Mouse (Mus musculus) heart, postnatal 14 days (tissue): ENCODE data around the gene Gnl3. TPM values are rescaled to one million over a fixed set of nuclear protein-coding genes. Genes with fewer than 3 reads are reported as not detected.

Source experiments
- total RNA-seq, 2 experiments: library from RNA; stranded (reverse); gene quantifications; 2 replicates each; pipeline ENCODE4 v1.2.3; 2021

Gnl3 gene
- total RNA-seq, 2 experiments from 2014 or later: 25.1 to 25.4 TPM

Other genes starting within 250 kb of the Gnl3 start
- gene Tmem110, start 193.6 kb downstream of the Gnl3 start, total RNA-seq: 1 to 10 TPM; 7.6 to 7.7 TPM
- 10 to 100 TPM; 10.7 to 13.5 TPM for gene Mustn1, start 140.0 kb downstream of the Gnl3 start, total RNA-seq
- 1 to 10 TPM; 2.7 to 6.5 TPM for gene Itih4, start 132.7 kb downstream of the Gnl3 start, total RNA-seq
- gene Itih3, start 95.4 kb downstream of the Gnl3 start, total RNA-seq: under 1 TPM; 0.39 to 0.81 TPM
- gene Itih1, start 75.9 kb downstream of the Gnl3 start, total RNA-seq: not detected
- 1 to 10 TPM; 5.0 to 5.3 TPM for gene Nek4, start 67.8 kb downstream of the Gnl3 start, total RNA-seq
- 10 to 100 TPM; 23.6 to 25.7 TPM for gene Glt8d1, start 17.8 kb downstream of the Gnl3 start, total RNA-seq
- gene Spcs1, start 17.5 kb downstream of the Gnl3 start, total RNA-seq: 100 to 1,000 TPM; 146 to 149 TPM
- 10 to 100 TPM; 58.7 to 67.3 TPM for gene Pbrm1, start within 50 bp of the Gnl3 start, total RNA-seq
- 10 to 100 TPM; 74.1 to 83.9 TPM for gene Smim4, start 109.8 kb upstream of the Gnl3 start, total RNA-seq
- 10 to 100 TPM; 23.5 to 28.2 TPM for gene Nt5dc2, start 111.9 kb upstream of the Gnl3 start, total RNA-seq
- 10 to 100 TPM; 74.5 to 78.7 TPM for gene Stab1, start 149.5 kb upstream of the Gnl3 start, total RNA-seq
- gene Tnnc1, start 189.2 kb upstream of the Gnl3 start, total RNA-seq: 1,000 to 10,000 TPM; 4,401 to 4,949 TPM
- 100 to 1,000 TPM; 185 to 197 TPM for gene Nisch, start 197.8 kb upstream of the Gnl3 start, total RNA-seq
- gene Sema3g, start 198.7 kb upstream of the Gnl3 start, total RNA-seq: 10 to 100 TPM; 17.4 to 22.2 TPM
- 1 to 10 TPM; 4.3 to 4.6 TPM for gene Phf7, start 232.2 kb upstream of the Gnl3 start, total RNA-seq
- gene Bap1, start 232.3 kb upstream of the Gnl3 start, total RNA-seq: 10 to 100 TPM; 47.3 to 47.5 TPM